Mouse (Mus musculus): ENCODE data around the gene Tmem37.

The Tmem37 gene

DNA sequence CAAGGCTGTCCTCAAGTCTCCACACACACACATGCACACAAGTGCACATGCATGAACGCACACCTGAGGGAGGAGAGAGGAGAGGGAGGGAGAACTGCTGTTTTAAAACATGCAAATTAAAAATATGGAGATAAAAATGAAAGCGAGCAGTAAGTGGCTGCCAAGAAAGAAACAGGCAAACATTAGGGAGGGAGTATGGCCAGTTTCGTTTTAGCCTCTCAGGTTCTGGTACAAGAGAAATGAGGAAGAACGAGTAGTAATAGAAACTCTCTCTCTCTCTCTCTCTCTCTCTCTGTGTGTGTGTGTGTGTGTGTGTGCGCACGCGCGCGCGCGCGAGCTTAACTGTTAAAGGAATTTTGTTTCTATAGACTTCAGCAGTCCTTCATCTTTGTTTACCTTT, 54.4 kb downstream of the Tmem37 start:
- no peak for DNase-seq (ENCODE audit: low read depth in 2 of 2, low spot score in 2 of 2)

DNA sequence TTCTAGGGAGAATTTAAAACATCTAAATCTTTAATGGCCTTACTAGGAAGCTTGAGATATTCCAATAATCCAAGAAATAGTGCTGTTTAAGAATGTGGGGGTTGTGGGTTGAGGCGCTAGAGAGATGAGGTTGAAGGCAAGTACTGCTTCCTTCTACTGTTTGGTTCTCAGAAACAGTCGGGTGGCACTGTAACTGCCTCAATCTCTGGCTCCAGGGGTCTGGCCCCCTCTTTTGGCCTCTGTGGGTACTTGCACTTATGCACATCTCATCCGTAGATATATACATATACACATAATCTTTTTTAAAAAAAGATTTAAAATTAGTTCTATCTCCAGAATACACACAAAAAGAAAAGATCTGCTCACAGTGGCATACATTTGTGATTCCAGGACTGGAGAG, 55.0 kb downstream of the Tmem37 start:
- no peak for DNase-seq (ENCODE audit: low read depth in 2 of 2, low spot score in 2 of 2)
